Mouse (Mus musculus) hindbrain, embryonic 11.5 days (tissue): Measurements from ENCODE around the gene Tubg2. TPM values are rescaled to one million over a fixed set of nuclear protein-coding genes. Genes with fewer than 3 reads are reported as not detected.

Experiments used
- ATAC-seq: fragments of 200-750 bp; cut with Nextera tagmentation; 2 replicates; pipeline ENCODE4 v1.8.0; 2017; ENCODE audit warnings: mild to moderate bottlenecking, moderate TSS enrichment, moderate library complexity; ENCODE audit not compliant: low FRiP score
- DNase-seq: peaks from one replicate; pipeline ENCODE4 v3.0.0-alpha.2; 2015; ENCODE audit warnings: low spot score
- H3K27ac ChIP-seq: fragments of 300-500 bp; sonication (generic); 2 replicates; pipeline ENCODE4 v1.5.1; 2014; ENCODE audit warnings: mild to moderate bottlenecking, low read depth, low read length
- H3K27me3 ChIP-seq: fragments of 300-500 bp; sonication (generic); 2 replicates; pipeline ENCODE4 v1.6.1; 2014; ENCODE audit warnings: mild to moderate bottlenecking, low read length, moderate library complexity, mixed read lengths; ENCODE audit not compliant: control insufficient read depth, insufficient read depth
- H3K36me3 ChIP-seq: fragments of 300-500 bp; sonication (generic); 2 replicates; pipeline ENCODE4 v1.6.1; 2014; ENCODE audit warnings: mild to moderate bottlenecking, low read length, moderate library complexity, mixed read lengths; ENCODE audit not compliant: control insufficient read depth, insufficient read depth
- H3K4me1 ChIP-seq: fragments of 300-500 bp; sonication (generic); replicated peaks from 2 replicates; pipeline ENCODE4 v1.6.1; 2014; ENCODE audit warnings: low read length, mixed read lengths; ENCODE audit not compliant: control insufficient read depth, insufficient read depth
- H3K4me2 ChIP-seq: fragments of 300-500 bp; sonication (generic); replicated peaks from 2 replicates; pipeline ENCODE4 v1.6.1; 2014; ENCODE audit warnings: mild to moderate bottlenecking, low read depth, low read length
- H3K4me3 ChIP-seq: fragments of 300-500 bp; sonication (generic); 2 replicates; pipeline ENCODE4 v1.5.1; 2014; ENCODE audit warnings: low read depth, low read length
- H3K9ac ChIP-seq: fragments of 300-500 bp; sonication (generic); 2 replicates; pipeline ENCODE4 v1.6.1; 2014; ENCODE audit warnings: low read depth, low read length
- H3K9me3 ChIP-seq: fragments of 300-500 bp; sonication (generic); 2 replicates; pipeline ENCODE4 v1.6.1; 2016; ENCODE audit warnings: low read length; ENCODE audit not compliant: control insufficient read depth
- WGBS: fragments of 180-500 bp; shearing (Covaris S2); extraction: QIAGEN DNeasy Blood & Tissue Kit; methylation state at CpG from one replicate; pipeline ENCODE4 v1.1.7; 2014; 5-methylcytosine and 5-hydroxymethylcytosine counted together
- polyA plus RNA-seq: library from polyadenylated mRNA; unstranded; fragments of >200 nt; fragmentation: Nextera tagmentation; extraction: Ambion mirVana; gene quantifications from 2 replicates; pipeline ENCODE4 v1.2.1, GENCODE M21; 2014

Gene Tubg2
- polyA plus RNA-seq: 5.5 and 5.7 TPM in 2 replicates

DNA sequence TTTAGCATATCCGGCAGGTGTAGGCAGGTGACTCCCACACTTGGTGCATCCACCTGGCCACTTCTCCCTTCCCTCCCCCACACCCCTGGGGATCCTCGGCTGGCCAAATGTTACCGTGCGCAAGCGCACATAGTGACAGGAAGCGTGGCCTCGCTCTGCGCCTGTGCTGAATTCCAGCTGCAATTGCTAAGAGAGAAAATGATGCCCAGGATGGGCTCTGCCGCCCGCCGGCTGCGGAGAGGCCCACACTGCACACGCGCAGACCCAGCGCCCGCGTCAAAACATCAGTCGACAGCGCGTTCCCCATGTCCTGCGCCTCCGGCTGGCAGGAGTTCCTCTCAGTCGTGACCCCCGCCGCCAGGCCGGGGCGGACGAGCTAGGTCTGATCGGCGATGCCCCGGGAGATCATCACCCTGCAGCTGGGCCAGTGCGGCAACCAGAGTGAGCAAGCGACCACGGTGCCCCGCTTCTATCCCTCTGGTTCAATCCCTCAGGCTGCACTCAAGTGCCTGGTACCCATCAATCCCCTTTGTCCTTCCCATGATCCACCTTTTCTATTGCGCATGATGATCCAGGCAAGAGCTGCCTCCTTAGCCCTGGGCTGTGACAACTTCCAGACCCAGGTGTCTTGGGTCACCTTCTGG is at the start of gene Tubg2:
Tubg2 (plus strand) TSS at position 180 of the 644 bp plus-strand sequence.
- no peaks in the 10 kb centered on the region; the same call in 1 of the 2 replicates for H3K27me3 ChIP-seq
- DNase-seq (peak; percentile 74), ATAC-seq (peak; percentile 70)
- H3K4me3 ChIP-seq: peak within 1 kb of the TSS; percentile 33
- H3K9me3 ChIP-seq: no peaks in the 10 kb centered on the region
- H3K27ac ChIP-seq: peak within 1 kb of the TSS; percentile 75
- 3% methylated on average over 36 of the region's 36 CpGs for WGBS
- no peaks in the 10 kb centered on the region for H3K36me3 ChIP-seq
- peaks cover 5% of the 10 kb centered on the region; the same call in 1 of the 2 replicates for H3K4me1 ChIP-seq
- peak within 1 kb of the TSS; percentile 67 for H3K9ac ChIP-seq
- peak within 1 kb of the TSS; percentile 66 for H3K4me2 ChIP-seq

GRCm38 (mm10) chr11:101109351-101109750 is 46.4 kb upstream of the Tubg2 start:
- WGBS: 83% methylated on average over 4 of the region's 4 CpGs
- Histone ChIP-seq H3K27me3 (no peaks in the 10 kb centered on the region), H3K9me3 (no peaks in the 10 kb centered on the region), H3K4me3 (no peak overlapping the region), H3K9ac (no peak overlapping the region), H3K36me3 (no peaks in the 10 kb centered on the region), H3K4me1 (no peaks in the 10 kb centered on the region), H3K27ac (no peak overlapping the region), H3K4me2 (no peak overlapping the region)
- ATAC-seq (no peak), DNase-seq (no peak)

- 0 out of 2 replicates have a peak overlapping the region, but pooled peaks have one; percentile 15 for H3K9ac ChIP-seq
- no peak overlapping the region for H3K4me3 ChIP-seq
- H3K4me1 ChIP-seq: no peaks in the 10 kb centered on the region; the same call in 1 of the 2 replicates
- WGBS: 69% methylated on average over 5 of the region's 5 CpGs
- DNase-seq: no peak
- H3K4me2 ChIP-seq: no peak overlapping the region
- no peak for ATAC-seq
- H3K27me3 ChIP-seq: no peaks in the 10 kb centered on the region
- no peaks in the 10 kb centered on the region for H3K9me3 ChIP-seq
- no peak overlapping the region for H3K27ac ChIP-seq
- H3K36me3 ChIP-seq: no peaks in the 10 kb centered on the region
Measured at GRCm38 (mm10) chr11:101110708-101111107, 45.0 kb upstream of the Tubg2 start.

GRCm38 (mm10) chr11:101111178-101111577 is 44.5 kb upstream of the Tubg2 start:
- H3K4me3 ChIP-seq: no peak overlapping the region
- no peak overlapping the region for H3K4me2 ChIP-seq
- no peak overlapping the region for H3K9ac ChIP-seq
- no peaks in the 10 kb centered on the region for H3K36me3 ChIP-seq
- ATAC-seq (no peak), DNase-seq (no peak)
- no peaks in the 10 kb centered on the region; the same call in 1 of the 2 replicates for H3K4me1 ChIP-seq
- 92% methylated on average over 4 of the region's 4 CpGs for whole genome bisulfite sequencing
- no peaks in the 10 kb centered on the region for H3K9me3 ChIP-seq
- H3K27me3 ChIP-seq: no peaks in the 10 kb centered on the region
- no peak overlapping the region for H3K27ac ChIP-seq

DNA sequence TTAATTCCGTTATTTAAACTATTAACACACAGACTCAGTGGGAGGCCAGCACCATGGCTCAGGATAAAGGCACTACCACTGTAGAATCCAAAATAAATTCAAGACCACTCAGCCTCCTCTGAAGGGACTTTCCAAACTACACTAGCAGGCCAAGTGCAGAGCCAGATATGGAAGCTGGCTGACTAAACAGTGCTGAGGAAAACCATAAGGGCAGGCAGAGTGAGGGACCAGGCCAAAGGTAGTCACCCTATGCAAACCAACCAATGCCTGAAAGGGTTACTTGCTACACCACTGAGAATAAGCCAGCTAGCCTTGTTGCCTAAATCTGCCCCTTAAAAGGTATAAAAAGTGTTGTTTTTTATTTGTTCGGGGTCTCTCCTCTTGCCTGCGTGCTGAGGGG is 43.5 kb upstream of the Tubg2 start:
- Histone ChIP-seq H3K4me2 (no peak overlapping the region), H3K9me3 (no peaks in the 10 kb centered on the region), H3K4me1 (no peaks in the 10 kb centered on the region; the same call in 1 of the 2 replicates), H3K36me3 (no peaks in the 10 kb centered on the region), H3K4me3 (no peak overlapping the region), H3K27me3 (no peaks in the 10 kb centered on the region), H3K9ac (no peak overlapping the region), H3K27ac (no peak overlapping the region)
- 92% methylated on average over 3 of the region's 3 CpGs for WGBS
- ATAC-seq (no peak), DNase-seq (no peak)

GRCm38 (mm10) chr11:101115564-101115963 is 40.1 kb upstream of the Tubg2 start:
- WGBS: 53% methylated on average over 2 of the region's 2 CpGs
- peaks cover 3% of the 10 kb centered on the region; the same call in 1 of the 2 replicates for H3K4me1 ChIP-seq
- no peak overlapping the region for H3K4me3 ChIP-seq
- H3K36me3 ChIP-seq: no peaks in the 10 kb centered on the region
- no peak for DNase-seq
- H3K4me2 ChIP-seq: no peak overlapping the region
- peak overlapping the region; percentile 47; the same call in 1 of the 2 replicates for H3K27ac ChIP-seq
- no peak overlapping the region for H3K9ac ChIP-seq
- H3K9me3 ChIP-seq: no peaks in the 10 kb centered on the region
- H3K27me3 ChIP-seq: no peaks in the 10 kb centered on the region
- no peak for ATAC-seq

DNA sequence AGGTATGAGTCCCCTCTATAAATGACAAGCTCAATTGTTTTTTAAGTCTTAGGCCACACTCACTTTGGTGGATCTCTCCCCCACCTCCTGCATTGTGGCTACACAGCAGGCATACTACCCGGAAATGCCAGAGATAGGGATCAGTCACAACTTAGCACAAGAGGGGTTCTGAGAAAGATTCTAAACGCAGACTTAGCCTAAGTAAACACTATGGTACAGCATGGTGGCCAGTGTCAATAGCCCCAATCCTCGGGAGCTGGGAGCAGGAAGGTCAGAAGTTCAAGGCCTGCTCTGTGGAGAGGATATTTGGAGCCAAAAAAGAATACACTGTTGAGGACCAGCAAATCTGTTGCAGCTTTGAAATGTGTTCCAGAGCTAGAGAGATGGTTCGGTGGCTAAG is 37.6 kb upstream of the Tubg2 start:
- no peak overlapping the region for H3K9ac ChIP-seq
- peaks cover 2% of the 10 kb centered on the region; the same call in 1 of the 2 replicates for H3K36me3 ChIP-seq
- H3K4me1 ChIP-seq: peaks cover 6% of the 10 kb centered on the region; the same call in 1 of the 2 replicates
- peak overlapping the region; percentile 92 for H3K4me2 ChIP-seq
- 0 out of 2 replicates have a peak overlapping the region, but pooled peaks have one; percentile 81 for H3K4me3 ChIP-seq
- H3K27me3 ChIP-seq: no peaks in the 10 kb centered on the region
- 48% methylated on average over 4 of the region's 4 CpGs for WGBS
- no peaks in the 10 kb centered on the region for H3K9me3 ChIP-seq
- ATAC-seq (no peak), DNase-seq (no peak)
- no peak overlapping the region for H3K27ac ChIP-seq

DNA sequence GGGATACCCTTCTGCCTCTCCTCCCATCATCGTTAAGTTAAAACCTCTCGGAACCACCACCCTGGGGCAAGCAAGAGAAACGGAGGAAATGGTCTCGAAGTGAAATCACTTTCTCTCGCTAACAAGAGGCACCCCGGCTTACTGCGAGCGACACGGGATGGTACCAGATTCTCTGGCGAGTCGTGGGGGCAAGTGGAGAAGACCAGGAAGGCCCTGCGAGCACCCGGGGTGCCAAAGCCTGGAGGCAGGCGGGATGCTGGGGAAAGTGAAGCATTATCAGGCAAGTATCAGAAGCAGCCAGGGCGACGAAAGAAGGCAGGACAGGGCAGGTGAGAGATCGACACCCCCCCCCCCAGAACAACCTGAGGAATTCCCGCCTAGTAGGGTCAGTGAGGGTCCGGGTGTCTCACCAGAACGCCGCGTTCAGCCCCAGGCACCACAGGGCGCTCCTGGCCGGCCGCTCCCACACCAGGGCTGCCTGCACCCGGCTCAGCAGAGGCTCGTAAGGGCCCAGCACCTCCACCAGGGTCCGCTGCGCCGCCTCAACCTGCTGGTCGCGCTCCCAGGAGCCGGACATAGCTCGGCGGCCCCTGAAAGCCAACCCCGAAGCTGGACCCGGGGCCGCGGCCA is 36.5 kb upstream of the Tubg2 start:
- Histone ChIP-seq H3K4me2 (peak overlapping the region; percentile 92), H3K36me3 (peaks cover 5% of the 10 kb centered on the region; the same call in 1 of the 2 replicates), H3K4me1 (peaks cover 6% of the 10 kb centered on the region; the same call in 1 of the 2 replicates), H3K9ac (peak overlapping the region; percentile 83), H3K4me3 (peak overlapping the region; percentile 81), H3K27me3 (no peaks in the 10 kb centered on the region), H3K27ac (peak overlapping the region; percentile 81), H3K9me3 (no peaks in the 10 kb centered on the region)
- no peak for DNase-seq
- ATAC-seq: peak; percentile 73
- WGBS: under 1% methylated on average over 38 of the region's 39 CpGs
